Mouse (Mus musculus) MEL (cell line): ENCODE data around the gene Bach1. TPM values are rescaled to one million over a fixed set of nuclear protein-coding genes. Genes with fewer than 3 reads are reported as not detected.

Source experiments
- DNase-seq: peaks from one replicate; pipeline ENCODE4 v3.0.0; 2011; ENCODE audit warnings: low read depth, low spot score
- H3K27ac ChIP-seq: 2 replicates; pipeline ENCODE4 v1.5.1; 2012; ENCODE audit warnings: low read depth, mild to moderate bottlenecking, control low read depth, low read length, moderate library complexity; ENCODE audit not compliant: control insufficient read depth
- H3K27me3 ChIP-seq, 2 experiments: fragments of 150-350 bp in 1 of 2; sonication (generic) in 1 of 2; 2 replicates each; pipeline ENCODE4 v1.6.1; 2012; ENCODE audit warnings: low read length in 2 of 2, mild to moderate bottlenecking in 2 of 2, improper control_type of control experiment in 1 of 2, moderate library complexity in 1 of 2; ENCODE audit not compliant: insufficient read depth in 2 of 2, control insufficient read depth in 1 of 2
- H3K36me3 ChIP-seq, 2 experiments: 2 replicates each; pipeline ENCODE4 v1.6.1; 2012 to 2014; ENCODE audit warnings: low read length in 2 of 2, improper control_type of control experiment in 1 of 2, inconsistent platforms in 1 of 2, mild to moderate bottlenecking in 1 of 2; ENCODE audit not compliant: insufficient read depth in 2 of 2, control insufficient read depth in 1 of 2
- H3K4me1 ChIP-seq, 2 experiments: fragments of 150-350 bp in 1 of 2; sonication (generic) in 1 of 2; 2 replicates each; pipeline ENCODE4 v1.6.1; 2012; ENCODE audit warnings: low read length in 2 of 2, improper control_type of control experiment in 1 of 2, mild to moderate bottlenecking in 1 of 2; ENCODE audit not compliant: insufficient read depth in 2 of 2, control insufficient read depth in 1 of 2
- H3K4me3 ChIP-seq, 2 experiments: fragments of 150-350 bp in 1 of 2; sonication (generic) in 1 of 2; 2 replicates each; pipeline ENCODE4 v1.5.1; 2012; ENCODE audit warnings: low read depth in 2 of 2, low read length in 2 of 2, mild to moderate bottlenecking in 2 of 2, moderate library complexity in 2 of 2, control low read depth in 1 of 2, improper control_type of control experiment in 1 of 2; ENCODE audit not compliant: control insufficient read depth in 1 of 2, insufficient read depth in 1 of 2
- H3K79me2 ChIP-seq: 2 replicates; pipeline ENCODE4 v1.6.1; 2012; ENCODE audit warnings: mild to moderate bottlenecking, low read length, moderate library complexity; ENCODE audit not compliant: control insufficient read depth, poor library complexity, insufficient read depth
- H3K9ac ChIP-seq: 2 replicates; pipeline ENCODE4 v1.6.1; 2012; ENCODE audit warnings: low read depth, mild to moderate bottlenecking, control low read depth, low read length, moderate library complexity; ENCODE audit not compliant: control insufficient read depth, poor library complexity, severe bottlenecking
- H3K9me3 ChIP-seq: fragments of 150-350 bp; sonication (generic); replicated peaks from 2 replicates; pipeline ENCODE4 v1.6.1; 2012; ENCODE audit warnings: mild to moderate bottlenecking, low read length, improper control_type of control experiment, moderate library complexity; ENCODE audit not compliant: insufficient read depth
- BHLHE40 ChIP-seq: IDR thresholded peaks from 2 replicates; pipeline ENCODE4 v1.6.1; 2012; ENCODE audit warnings: low read depth, mild to moderate bottlenecking, inconsistent platforms, low read length, improper control_type of control experiment, borderline replicate concordance
- CHD1 ChIP-seq: IDR thresholded peaks from 2 replicates; pipeline ENCODE4 v1.6.1; 2012; ENCODE audit warnings: low read depth, mild to moderate bottlenecking, inconsistent platforms, low read length, improper control_type of control experiment
- CHD2 ChIP-seq: IDR thresholded peaks from 2 replicates; pipeline ENCODE4 v1.6.1; 2011; ENCODE audit warnings: low read length, improper control_type of control experiment
- EP300 ChIP-seq, 2 experiments: IDR thresholded peaks; 2 replicates each; pipeline ENCODE4 v1.6.1; 2011; ENCODE audit warnings: improper control_type of control experiment in 2 of 2, low read length in 2 of 2, low read depth in 1 of 2, mild to moderate bottlenecking in 1 of 2
- GABPA ChIP-seq: IDR thresholded peaks from 2 replicates; pipeline ENCODE4 v1.6.1; 2012; ENCODE audit warnings: low read depth, mild to moderate bottlenecking, inconsistent platforms, low read length, improper control_type of control experiment, moderate library complexity
- GATA1 ChIP-seq: IDR thresholded peaks from 2 replicates; pipeline ENCODE4 v1.6.1; 2011; ENCODE audit warnings: low read depth, low read length, improper control_type of control experiment
- HCFC1 ChIP-seq: IDR thresholded peaks from 2 replicates; pipeline ENCODE4 v1.6.1; 2012; ENCODE audit warnings: low read depth, mild to moderate bottlenecking, inconsistent platforms, low read length, improper control_type of control experiment, moderate library complexity
- KAT2A ChIP-seq: conservative IDR thresholded peaks from 2 replicates; pipeline ENCODE4 v1.6.1; 2012; ENCODE audit warnings: low read depth, low read length, improper control_type of control experiment, inconsistent platforms
- MAZ ChIP-seq: IDR thresholded peaks from 2 replicates; pipeline ENCODE4 v1.6.1; 2012; ENCODE audit warnings: low read depth, mild to moderate bottlenecking, inconsistent platforms, low read length, improper control_type of control experiment
- MXI1 ChIP-seq: IDR thresholded peaks from 2 replicates; pipeline ENCODE4 v1.6.1; 2011; ENCODE audit warnings: mild to moderate bottlenecking, low read depth, low read length, improper control_type of control experiment
- MYC ChIP-seq: IDR thresholded peaks from 2 replicates; pipeline ENCODE4 v1.6.1; 2011; ENCODE audit warnings: low read depth, mild to moderate bottlenecking, low read length, improper control_type of control experiment, moderate library complexity
- POLR2A ChIP-seq, 2 experiments: IDR thresholded peaks; 2 replicates each; pipeline ENCODE4 v1.6.1; 2011 to 2012; ENCODE audit warnings: low read length in 2 of 2, mild to moderate bottlenecking in 2 of 2, control low read depth in 1 of 2, improper control_type of control experiment in 1 of 2, low read depth in 1 of 2, moderate library complexity in 1 of 2; ENCODE audit not compliant: control insufficient read depth in 1 of 2, insufficient read depth in 1 of 2, poor library complexity in 1 of 2
- POLR2AphosphoS5 ChIP-seq: IDR thresholded peaks from 2 replicates; pipeline ENCODE4 v1.6.1; 2012; ENCODE audit warnings: low read depth, borderline replicate concordance, mild to moderate bottlenecking, inconsistent platforms, low read length, moderate library complexity, mixed read lengths
- SMC3 ChIP-seq: IDR thresholded peaks from 2 replicates; pipeline ENCODE4 v1.6.1; 2011; ENCODE audit warnings: low read depth, low read length, improper control_type of control experiment
- TBP ChIP-seq: IDR thresholded peaks from 2 replicates; pipeline ENCODE4 v1.8.0; 2011; ENCODE audit warnings: low read depth, low read length, improper control_type of control experiment
- UBTF ChIP-seq: IDR thresholded peaks from 2 replicates; pipeline ENCODE4 v1.6.1; 2012; ENCODE audit warnings: low read depth, mild to moderate bottlenecking, inconsistent platforms, low read length, improper control_type of control experiment, moderate library complexity, borderline replicate concordance; ENCODE audit not compliant: insufficient read depth
- USF1 ChIP-seq: IDR thresholded peaks from 2 replicates; pipeline ENCODE4 v1.6.1; 2014; ENCODE audit warnings: low read depth, mild to moderate bottlenecking, inconsistent platforms, low read length, improper control_type of control experiment, moderate library complexity
- ZKSCAN1 ChIP-seq: IDR thresholded peaks from 2 replicates; pipeline ENCODE4 v1.6.1; 2012; ENCODE audit warnings: low read depth, mild to moderate bottlenecking, inconsistent platforms, low read length, improper control_type of control experiment, moderate library complexity
- polyA plus RNA-seq, 2 experiments: library from polyadenylated mRNA; stranded (reverse) in 1 of 2; unstranded in 1 of 2; fragments of >175 nt in 1 of 2; fragments of >200 nt in 1 of 2; gene quantifications; 2 replicates each; pipeline versions ENCODE4 v1.2.1 to v1.2.4; 2012; ENCODE audit warnings: low replicate concordance in 2 of 2, low read depth in 1 of 2; ENCODE audit not compliant: insufficient read length in 2 of 2, insufficient read depth in 1 of 2, missing spikeins in 1 of 2
- total RNA-seq: library from RNA; depleted of rRNA; stranded (reverse); fragments of 300-350 nt; gene quantifications from 2 replicates; pipeline ENCODE4 v1.2.3, GENCODE M21; 2012

Bach1 gene
- total and polyA plus RNA-seq, 3 experiments, result 20.5 to 21.1 TPM; not detected in 1

DNA sequence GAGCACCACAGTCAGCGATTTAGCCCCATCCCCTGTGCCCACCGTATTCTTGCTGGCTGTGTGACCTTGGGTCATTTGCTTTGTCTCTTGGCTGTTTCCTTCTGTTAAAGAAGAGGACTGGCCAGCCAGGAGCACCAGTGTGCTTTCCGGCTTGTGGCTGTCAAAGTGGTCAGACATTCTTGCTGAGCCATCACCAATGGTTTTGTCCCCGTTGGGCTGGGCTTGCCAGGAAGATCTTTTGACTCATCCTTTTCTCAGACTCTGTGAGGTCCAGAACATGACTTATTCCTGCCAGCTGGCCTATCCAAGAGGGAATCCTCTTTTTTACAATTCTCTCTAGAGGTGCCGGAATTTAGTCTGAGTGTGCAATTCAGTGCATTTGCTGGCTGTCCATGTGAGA lies 43.7 kb upstream of the Bach1 start:
- Histone ChIP-seq H3K9ac (no peak overlapping the region), H3K36me3 (no peaks in the 10 kb centered on the region), H3K27ac (no peak overlapping the region), H3K4me3 (no peak overlapping the region), H3K4me1 (no peaks in the 10 kb centered on the region), H3K79me2 (no peaks in the 10 kb centered on the region), H3K27me3 (no peaks in the 10 kb centered on the region), H3K9me3 (no peaks in the 10 kb centered on the region)
- no peak for DNase-seq
- no peak for TF ChIP-seq ZKSCAN1

DNA sequence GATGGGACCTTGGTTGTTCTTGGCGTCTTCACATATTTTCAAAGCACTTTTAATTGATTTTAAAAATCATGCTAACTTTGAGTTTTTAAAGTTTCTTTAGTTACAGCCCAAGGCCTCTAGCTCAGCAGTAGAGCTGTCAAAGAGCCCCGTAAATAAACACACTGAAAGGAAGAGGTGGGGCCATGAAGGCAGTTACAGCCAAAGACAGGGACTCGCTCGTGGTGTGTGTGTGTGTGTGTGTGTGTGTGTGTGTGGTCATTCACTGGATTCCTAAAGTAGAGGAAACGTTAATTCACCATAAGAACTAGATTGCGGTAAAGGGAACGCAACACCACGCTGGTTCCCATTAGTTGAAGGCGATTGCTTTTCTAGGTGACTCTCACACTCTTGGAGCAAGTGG lies 43.2 kb upstream of the Bach1 start:
- no peaks in the 10 kb centered on the region for H3K36me3 ChIP-seq
- H3K4me3 ChIP-seq, result no peak overlapping the region
- H3K27ac ChIP-seq, result no peak overlapping the region
- no peaks in the 10 kb centered on the region for H3K27me3 ChIP-seq
- no peaks in the 10 kb centered on the region for H3K4me1 ChIP-seq
- no peak for TF ChIP-seq KAT2A
- TF ChIP-seq TBP, result no peak
- TF ChIP-seq MXI1, result no peak
- no peak for TF ChIP-seq CHD1
- TF ChIP-seq CHD2, result no peak
- no peak for TF ChIP-seq BHLHE40
- TF ChIP-seq UBTF, result no peak
- TF ChIP-seq EP300 (IDR thresholded peaks at IDR 0.05; ENCODE audit: low read depth in 1 of 2, low read length in 2 of 2), result no peak
- no peak for TF ChIP-seq POLR2A (IDR thresholded peaks at IDR 0.05; ENCODE audit: control insufficient read depth in 1 of 2, insufficient read depth in 1 of 2, low read depth in 1 of 2, low read length in 2 of 2, poor library complexity in 1 of 2)
- no peak for TF ChIP-seq POLR2AphosphoS5
- TF ChIP-seq SMC3, result no peak
- no peak for TF ChIP-seq USF1
- TF ChIP-seq GABPA, result no peak
- TF ChIP-seq HCFC1, result no peak
- no peak for TF ChIP-seq GATA1
- no peak for TF ChIP-seq MAZ
- no peak for TF ChIP-seq MYC
- no peaks in the 10 kb centered on the region for H3K79me2 ChIP-seq
- H3K9ac ChIP-seq, result no peak overlapping the region
- no peaks in the 10 kb centered on the region for H3K9me3 ChIP-seq
- DNase-seq, result no peak
